Mouse (Mus musculus) bone marrow macrophage, adult 2 months (primary cell): ENCODE data around the gene Mrps17. TPM values are rescaled to one million over a fixed set of nuclear protein-coding genes. Genes with fewer than 3 reads are reported as not detected.
"Not testable (repeated sequence)": the region's sequence is repeated elsewhere in the genome, so short reads cannot be mapped to it uniquely, and the experiment has no call there.

Source experiments
- H3K27ac ChIP-seq: 2 replicates; pipeline ENCODE4 v1.5.1; 2012; ENCODE audit warnings: low read depth, low read length; ENCODE audit not compliant: insufficient read depth
- H3K4me1 ChIP-seq: 2 replicates; pipeline ENCODE4 v1.6.1; 2012; ENCODE audit warnings: low read length; ENCODE audit not compliant: control insufficient read depth, insufficient read depth
- H3K4me3 ChIP-seq: 2 replicates; pipeline ENCODE4 v1.5.1; 2012; ENCODE audit warnings: mild to moderate bottlenecking, low read length, moderate library complexity; ENCODE audit not compliant: insufficient read depth
- CTCF ChIP-seq: IDR thresholded peaks from 2 replicates; pipeline ENCODE4 v1.5.1; 2012; ENCODE audit warnings: low read depth, mild to moderate bottlenecking, low read length, moderate library complexity
- POLR2A ChIP-seq: IDR thresholded peaks from 2 replicates; pipeline ENCODE4 v1.6.1; 2012; ENCODE audit warnings: mild to moderate bottlenecking, low read depth, low read length, borderline replicate concordance
- polyA plus RNA-seq: library from polyadenylated mRNA; stranded (reverse); fragments of >200 nt; gene quantifications from 2 replicates; pipeline ENCODE4 v1.2.4, GENCODE M21; 2012; ENCODE audit not compliant: missing spikeins, insufficient read depth, insufficient read length

The Mrps17 gene
- polyA plus RNA-seq, result 72.2 and 75.6 TPM in 2 replicates

DNA sequence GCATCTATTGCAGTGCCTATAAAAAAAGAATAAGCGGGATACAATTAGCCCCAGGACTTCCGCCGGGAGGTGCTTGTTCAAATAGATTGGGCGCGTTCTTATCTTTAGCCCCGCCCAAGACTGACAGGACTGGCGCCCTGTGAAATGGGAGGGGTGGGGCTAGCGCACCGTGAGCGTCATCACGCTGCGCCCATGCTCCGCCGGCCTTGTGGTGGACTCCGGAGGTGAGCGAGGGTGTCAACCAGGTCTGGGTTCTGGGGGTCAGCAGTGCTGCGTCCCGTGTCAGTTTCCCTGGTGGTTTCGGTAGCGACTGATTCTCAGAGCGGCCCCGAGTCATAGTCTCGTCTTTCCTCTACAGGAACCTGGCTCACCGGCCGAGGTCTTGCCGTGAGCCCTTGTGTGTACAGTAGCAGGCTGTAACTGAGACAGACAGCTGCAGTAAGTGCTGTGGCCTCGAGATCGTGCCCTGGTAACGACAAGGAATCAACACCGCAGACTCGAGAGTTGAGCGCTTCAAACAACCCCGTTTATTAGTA, at the start of gene Mrps17:
TSS of gene Mrps17 (plus strand) at position 172 of the 536 bp plus-strand sequence.
- TF ChIP-seq CTCF (no peak), POLR2A (peak; percentile 57; the same call in 1 of the 2 replicates)
- peak within 1 kb of the TSS; percentile 70 for H3K4me3 ChIP-seq
- 0 out of 2 replicates have a peak within 1 kb of the TSS, but pooled peaks have one; percentile 7 for H3K27ac ChIP-seq
- peaks cover 4% of the 10 kb centered on the region for H3K4me1 ChIP-seq

DNA sequence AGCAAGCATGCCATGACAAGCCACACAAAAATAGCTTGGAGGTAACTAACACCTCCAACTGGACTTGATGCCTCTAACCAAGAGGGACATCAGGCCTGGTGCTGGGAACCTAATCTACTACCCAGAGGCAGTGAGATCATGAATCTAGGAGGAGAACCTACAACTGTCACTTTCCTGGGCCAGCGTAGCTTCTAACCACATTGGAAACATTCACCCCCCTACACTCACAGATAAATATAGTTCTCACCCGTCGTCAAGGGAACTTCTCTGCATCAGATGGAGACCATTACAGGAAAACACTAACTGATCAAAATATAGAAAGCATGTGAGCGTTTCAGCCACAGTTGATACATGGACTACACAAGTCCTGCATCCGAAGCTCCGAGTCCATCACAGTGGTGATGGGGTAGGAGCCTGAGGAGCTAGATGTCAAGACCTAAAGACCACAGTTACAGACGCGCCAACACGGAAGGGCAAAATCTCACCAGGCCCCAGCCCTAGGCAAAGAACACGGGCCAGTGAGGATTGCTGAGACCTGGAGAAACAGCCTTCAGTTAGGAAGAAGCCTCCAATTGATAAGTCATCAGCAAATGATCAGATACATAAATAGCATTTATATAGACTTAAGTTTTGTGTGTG, 48.9 kb upstream of the Mrps17 start:
- no peak overlapping the region for H3K27ac ChIP-seq
- H3K4me3 ChIP-seq, result no peak overlapping the region
- no peak for TF ChIP-seq CTCF
- TF ChIP-seq POLR2A, result no peak
- H3K4me1 ChIP-seq, result no peaks in the 10 kb centered on the region

DNA sequence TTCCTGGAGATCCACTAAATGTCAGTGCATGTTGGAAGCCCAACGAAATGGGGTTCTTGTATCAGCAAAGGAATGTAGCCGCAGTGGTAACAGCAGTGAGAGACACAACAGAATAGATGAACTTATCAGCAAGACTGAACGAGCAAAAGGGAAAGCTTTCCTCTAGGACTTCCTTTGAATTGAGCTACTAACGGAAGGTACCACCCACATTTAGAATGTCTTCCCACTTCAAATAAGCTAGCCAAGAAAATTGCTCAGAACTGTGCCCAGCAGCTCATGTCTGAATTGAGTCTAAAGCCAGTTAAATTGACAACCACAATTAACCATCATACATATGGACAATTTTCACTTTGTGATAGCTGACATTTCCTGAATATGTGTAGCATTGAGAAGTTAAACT, 47.4 kb upstream of the Mrps17 start:
- TF ChIP-seq POLR2A (no peak), CTCF (no peak)
- H3K4me3 ChIP-seq, result no peak overlapping the region
- H3K27ac ChIP-seq, result no peak overlapping the region
- no peaks in the 10 kb centered on the region for H3K4me1 ChIP-seq

DNA sequence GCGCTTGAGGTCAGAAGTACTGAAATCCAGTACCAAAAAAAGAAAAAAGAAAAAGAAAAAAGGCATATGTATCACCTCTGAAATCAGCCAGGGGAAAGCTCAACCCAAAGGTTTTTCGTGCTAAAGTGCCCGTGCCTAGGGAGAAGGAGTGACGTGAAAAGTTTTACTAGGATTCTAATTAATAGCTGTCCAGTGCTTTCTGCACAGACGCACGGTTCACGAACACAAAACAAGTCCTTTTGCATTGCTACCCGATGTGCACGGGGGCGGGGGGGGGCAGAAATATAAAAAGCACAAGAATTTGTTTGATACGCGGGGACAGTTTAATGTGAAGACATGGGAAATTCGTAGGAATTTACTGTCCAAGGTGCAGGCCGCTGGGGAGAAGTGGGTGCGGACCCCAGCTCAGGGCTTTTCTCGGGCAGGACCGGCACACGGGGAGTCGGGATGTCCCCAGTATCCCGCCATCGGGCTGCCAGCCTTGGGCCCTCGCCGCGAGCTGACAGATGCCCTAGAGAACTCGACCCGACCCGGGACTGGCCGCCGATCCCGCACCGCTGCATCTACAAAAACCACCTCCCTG, 45.8 kb upstream of the Mrps17 start:
- Histone ChIP-seq H3K4me3 (peak overlapping the region; percentile 95), H3K27ac (no peak overlapping the region), H3K4me1 (no peaks in the 10 kb centered on the region)
- TF ChIP-seq CTCF, result no peak
- no peak for TF ChIP-seq POLR2A

DNA sequence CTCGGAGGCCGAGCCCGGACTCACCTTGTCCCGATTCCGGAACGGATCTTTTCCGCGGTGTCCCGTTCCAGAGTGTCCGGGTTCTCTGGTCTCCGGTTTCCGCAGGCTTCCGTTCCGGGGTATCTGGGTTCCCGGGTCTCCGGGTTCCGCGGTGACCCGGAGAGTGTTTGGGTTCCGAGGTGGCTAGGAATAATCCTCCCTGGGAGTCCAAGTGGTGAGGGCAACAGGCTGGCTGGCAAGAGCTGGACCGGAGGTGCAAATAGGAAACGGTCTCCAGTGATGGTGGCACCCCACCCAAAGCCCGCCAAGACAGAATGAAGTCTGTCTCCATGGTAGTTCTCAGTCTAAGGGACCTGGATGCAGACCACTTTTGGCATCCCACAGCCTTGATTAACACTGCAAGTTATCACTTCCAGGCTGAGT, 45.2 kb upstream of the Mrps17 start, which contains the start of gene Zfp11:
TSS of gene Zfp11 (minus strand) at position 64 of the 423 bp plus-strand sequence.
- H3K4me3 ChIP-seq, result peak within 1 kb of the TSS; percentile 95
- H3K27ac ChIP-seq, result no peak within 1 kb of the TSS
- no peaks in the 10 kb centered on the region for H3K4me1 ChIP-seq
- TF ChIP-seq POLR2A, result no peak

DNA sequence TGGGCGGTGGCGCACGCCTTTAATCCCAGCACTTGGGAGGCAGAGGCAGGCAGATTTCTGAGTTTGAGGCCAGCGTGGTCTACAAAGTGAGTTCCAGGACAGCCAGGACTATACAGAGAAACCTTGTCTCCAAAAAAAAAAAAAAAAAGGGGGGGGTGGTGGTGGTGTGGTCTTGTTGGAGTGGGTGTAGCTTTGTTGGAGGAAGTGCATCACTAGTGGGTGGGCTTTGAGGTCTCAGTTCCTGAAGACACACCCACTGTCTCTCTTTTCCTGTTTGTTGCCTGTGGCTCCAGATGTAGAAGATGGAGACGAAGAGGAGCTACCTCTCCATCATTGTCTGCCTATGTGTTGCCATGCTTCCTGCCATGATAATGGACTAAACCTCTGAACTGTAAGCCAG, 30.2 kb upstream of the Mrps17 start:
- not testable (repeated sequence) for H3K4me1 ChIP-seq, H3K27ac ChIP-seq, H3K4me3 ChIP-seq

DNA sequence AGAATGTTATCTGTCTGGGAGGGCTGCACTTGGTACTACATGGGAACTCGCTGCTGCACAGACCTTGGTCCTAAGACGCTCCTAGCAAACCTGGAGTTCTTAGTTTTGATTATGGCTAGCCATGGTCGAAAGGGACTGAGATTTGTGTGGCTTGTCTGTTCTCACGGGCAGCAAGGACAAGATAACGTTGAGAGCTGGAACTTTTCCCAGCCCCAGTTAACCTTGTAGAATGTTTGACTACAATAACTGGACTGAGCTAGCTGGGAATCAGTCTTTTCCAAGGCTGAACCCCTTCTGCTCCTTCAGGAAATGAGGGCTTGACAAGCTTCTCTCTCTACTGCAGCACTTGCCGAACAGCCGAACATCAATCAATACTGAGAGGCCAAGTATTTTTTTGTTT, 27.7 kb upstream of the Mrps17 start:
- H3K27ac ChIP-seq, result no peak overlapping the region
- no peak for TF ChIP-seq CTCF
- TF ChIP-seq POLR2A, result no peak
- H3K4me1 ChIP-seq, result no peaks in the 10 kb centered on the region
- H3K4me3 ChIP-seq, result no peak overlapping the region

DNA sequence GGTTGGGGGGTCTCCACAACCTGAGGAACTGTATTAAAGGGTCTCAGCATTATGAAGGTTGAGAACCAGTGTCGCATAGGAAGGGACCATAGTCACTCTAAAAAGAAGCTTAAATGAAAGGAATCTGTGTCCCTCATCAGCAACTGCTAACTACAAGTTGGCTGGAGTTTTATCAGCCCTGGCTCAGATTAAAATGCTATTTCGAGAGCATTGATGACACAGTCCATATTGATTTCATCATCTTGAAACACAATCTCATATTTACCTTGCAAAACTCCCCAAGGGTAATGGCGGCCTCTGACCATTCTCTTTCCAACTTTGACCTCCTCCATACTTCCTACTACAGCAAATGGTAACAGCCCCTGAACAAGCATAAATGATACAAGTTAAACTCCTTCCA, 24.8 kb upstream of the Mrps17 start:
- Histone ChIP-seq H3K4me1 (no peaks in the 10 kb centered on the region), H3K27ac (no peak overlapping the region), H3K4me3 (no peak overlapping the region)
- no peak for TF ChIP-seq CTCF
- no peak for TF ChIP-seq POLR2A

DNA sequence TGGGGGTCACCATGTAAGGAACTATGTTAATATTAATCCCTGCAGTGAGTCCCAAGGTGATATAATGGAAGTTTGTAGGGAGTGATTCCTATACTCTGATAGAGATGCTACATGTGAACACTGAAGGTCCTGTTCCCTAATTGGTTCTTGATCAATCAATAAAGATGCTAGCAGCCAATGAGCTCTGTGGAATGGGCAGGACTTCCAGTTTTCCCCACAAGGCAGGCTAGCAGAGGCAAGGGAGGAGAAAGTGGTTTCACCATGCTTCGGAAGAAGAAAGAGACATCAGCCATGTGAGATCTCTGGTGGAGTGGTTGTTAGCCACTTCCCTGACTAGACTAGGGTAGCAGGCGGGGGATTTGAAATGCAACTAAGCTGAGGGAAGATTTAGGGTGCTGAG, 14.8 kb upstream of the Mrps17 start:
- Histone ChIP-seq H3K4me3 (no peak overlapping the region), H3K27ac (no peak overlapping the region), H3K4me1 (peaks cover 11% of the 10 kb centered on the region)
- TF ChIP-seq POLR2A (no peak), CTCF (no peak)

DNA sequence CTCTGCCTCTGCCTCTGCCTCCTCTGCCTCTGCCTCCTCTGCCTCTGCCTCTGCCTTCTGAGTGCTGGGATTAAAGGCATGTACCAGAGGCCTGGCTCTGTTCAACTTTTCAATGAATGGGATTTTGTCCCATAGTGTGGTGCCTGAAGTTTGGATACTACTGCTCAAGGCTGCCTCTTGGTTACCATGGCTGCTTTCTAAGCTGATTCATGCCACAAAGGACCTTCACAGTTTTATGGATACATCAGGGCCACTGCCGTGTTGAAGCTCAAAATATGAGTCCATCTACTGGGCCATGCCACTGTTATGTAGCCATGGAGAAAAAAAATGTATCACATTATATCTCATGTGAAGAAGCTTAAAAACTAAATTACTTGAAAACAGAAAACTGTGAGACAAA, 13.6 kb upstream of the Mrps17 start:
- Histone ChIP-seq H3K4me1 (peaks cover 11% of the 10 kb centered on the region), H3K4me3 (no peak overlapping the region), H3K27ac (no peak overlapping the region)
- TF ChIP-seq POLR2A, result no peak
- no peak for TF ChIP-seq CTCF
